Mouse (Mus musculus): ENCODE measurements at regions not wholly inside any gene's neighbourhood (a gene's known extent, or its start where the extent isn't known, plus 50 kb on each side); places are given as distances from the start of the nearest gene placed in this dataset.

- WGBS, result 71% methylated on average over 4 of the region's 4 CpGs
- Histone ChIP-seq H3K4me3 (replicated peaks; ENCODE audit: low read depth, low read length) (no peak overlapping the region), H3K36me3 (ENCODE audit: insufficient read depth, low read length) (no peaks in the 10 kb centered on the region), H3K9me3 (replicated peaks; ENCODE audit: low read length) (no peaks in the 10 kb centered on the region), H3K27ac (no peak overlapping the region), H3K4me2 (ENCODE audit: low read length) (no peak overlapping the region), H3K9ac (ENCODE audit: low read depth, low read length) (no peak overlapping the region), H3K4me1 (replicated peaks; ENCODE audit: insufficient read depth, low read length) (no peaks in the 10 kb centered on the region), H3K27me3 (ENCODE audit: insufficient read depth, low read length) (no peaks in the 10 kb centered on the region)
- ATAC-seq (replicated peaks; ENCODE audit: low FRiP score, low read depth) (no peak), DNase-seq (ENCODE audit: low spot score) (no peak)
- no peak for TF ChIP-seq CTCF (IDR thresholded peaks at IDR 0.05; ENCODE audit: low read depth)
Observed at GRCm38 (mm10) chr10:101321080-101321717, 360.1 kb upstream of the Mgat4c start.

- H3K4me1 ChIP-seq (replicated peaks; ENCODE audit: insufficient read depth, low read length), result no peaks in the 10 kb centered on the region
- H3K27ac ChIP-seq, result no peak overlapping the region
- H3K27me3 ChIP-seq (ENCODE audit: insufficient read depth, low read length), result no peaks in the 10 kb centered on the region
- no peaks in the 10 kb centered on the region for H3K9me3 ChIP-seq (replicated peaks; ENCODE audit: low read length)
- ATAC-seq (replicated peaks; ENCODE audit: low FRiP score, low read depth), result no peak
- no peak overlapping the region for H3K9ac ChIP-seq (ENCODE audit: low read depth, low read length)
- no peak overlapping the region for H3K4me2 ChIP-seq (ENCODE audit: low read length)
- WGBS, result 89% methylated on average over 1 of the region's 1 CpGs
- TF ChIP-seq CTCF (IDR thresholded peaks at IDR 0.05; ENCODE audit: low read depth), result no peak
- H3K4me3 ChIP-seq (replicated peaks; ENCODE audit: low read depth, low read length), result no peak overlapping the region
- no peaks in the 10 kb centered on the region for H3K36me3 ChIP-seq (ENCODE audit: insufficient read depth, low read length)
- DNase-seq (ENCODE audit: low spot score), result no peak
Observed at GRCm38 (mm10) chr10:101324537-101324936, 356.8 kb upstream of the Mgat4c start.

GRCm38 (mm10) chr10:101328545-101328944 is 352.7 kb upstream of the Mgat4c start:
- H3K9ac ChIP-seq (ENCODE audit: low read depth, low read length), result no peak overlapping the region
- no peak for ATAC-seq (replicated peaks; ENCODE audit: low FRiP score, low read depth)
- H3K4me3 ChIP-seq (replicated peaks; ENCODE audit: low read depth, low read length), result no peak overlapping the region
- no peak overlapping the region for H3K4me2 ChIP-seq (ENCODE audit: low read length)
- no peak for DNase-seq (ENCODE audit: low spot score)
- WGBS, result 94% methylated on average over 1 of the region's 1 CpGs
- no peak for TF ChIP-seq CTCF (IDR thresholded peaks at IDR 0.05; ENCODE audit: low read depth)
- H3K27me3 ChIP-seq (ENCODE audit: insufficient read depth, low read length), result no peaks in the 10 kb centered on the region
- H3K27ac ChIP-seq, result no peak overlapping the region
- no peaks in the 10 kb centered on the region for H3K36me3 ChIP-seq (ENCODE audit: insufficient read depth, low read length)
- no peaks in the 10 kb centered on the region for H3K9me3 ChIP-seq (replicated peaks; ENCODE audit: low read length)
- H3K4me1 ChIP-seq (replicated peaks; ENCODE audit: insufficient read depth, low read length), result no peaks in the 10 kb centered on the region

GRCm38 (mm10) chr10:101330109-101330508 is 351.2 kb upstream of the Mgat4c start:
- Histone ChIP-seq H3K4me1 (replicated peaks; ENCODE audit: insufficient read depth, low read length) (no peaks in the 10 kb centered on the region), H3K4me3 (replicated peaks; ENCODE audit: low read depth, low read length) (no peak overlapping the region), H3K9me3 (replicated peaks; ENCODE audit: low read length) (no peaks in the 10 kb centered on the region), H3K27me3 (ENCODE audit: insufficient read depth, low read length) (no peaks in the 10 kb centered on the region), H3K36me3 (ENCODE audit: insufficient read depth, low read length) (no peaks in the 10 kb centered on the region), H3K4me2 (ENCODE audit: low read length) (no peak overlapping the region), H3K27ac (no peak overlapping the region), H3K9ac (ENCODE audit: low read depth, low read length) (no peak overlapping the region)
- 54% methylated on average over 3 of the region's 3 CpGs for WGBS
- TF ChIP-seq CTCF (IDR thresholded peaks at IDR 0.05; ENCODE audit: low read depth), result no peak
- no peak for ATAC-seq (replicated peaks; ENCODE audit: low FRiP score, low read depth)
- DNase-seq (ENCODE audit: low spot score), result peak; percentile 52

- DNase-seq (ENCODE audit: low spot score) (no peak), ATAC-seq (replicated peaks; ENCODE audit: low FRiP score, low read depth) (no peak)
- 86% methylated on average over 1 of the region's 3 CpGs for WGBS
- no peaks in the 10 kb centered on the region for H3K36me3 ChIP-seq (ENCODE audit: insufficient read depth, low read length)
- H3K4me1 ChIP-seq (replicated peaks; ENCODE audit: insufficient read depth, low read length), result no peaks in the 10 kb centered on the region
- no peak overlapping the region for H3K27ac ChIP-seq
- no peak for TF ChIP-seq CTCF (IDR thresholded peaks at IDR 0.05; ENCODE audit: low read depth)
- no peak overlapping the region for H3K9ac ChIP-seq (ENCODE audit: low read depth, low read length)
- no peaks in the 10 kb centered on the region for H3K9me3 ChIP-seq (replicated peaks; ENCODE audit: low read length)
- H3K27me3 ChIP-seq (ENCODE audit: insufficient read depth, low read length), result no peaks in the 10 kb centered on the region
- no peak overlapping the region for H3K4me2 ChIP-seq (ENCODE audit: low read length)
- no peak overlapping the region for H3K4me3 ChIP-seq (replicated peaks; ENCODE audit: low read depth, low read length)
Observed at GRCm38 (mm10) chr10:101335136-101335535, 346.2 kb upstream of the Mgat4c start.

- WGBS, result 71% methylated on average over 3 of the region's 3 CpGs
- no peak overlapping the region for H3K4me3 ChIP-seq (replicated peaks; ENCODE audit: low read depth, low read length)
- no peak overlapping the region for H3K4me2 ChIP-seq (ENCODE audit: low read length)
- no peak overlapping the region for H3K9ac ChIP-seq (ENCODE audit: low read depth, low read length)
- no peaks in the 10 kb centered on the region for H3K36me3 ChIP-seq (ENCODE audit: insufficient read depth, low read length)
- H3K27ac ChIP-seq, result no peak overlapping the region
- ATAC-seq (replicated peaks; ENCODE audit: low FRiP score, low read depth), result no peak
- DNase-seq (ENCODE audit: low spot score), result no peak
- H3K9me3 ChIP-seq (replicated peaks; ENCODE audit: low read length), result no peaks in the 10 kb centered on the region
- H3K27me3 ChIP-seq (ENCODE audit: insufficient read depth, low read length), result no peaks in the 10 kb centered on the region
- no peaks in the 10 kb centered on the region for H3K4me1 ChIP-seq (replicated peaks; ENCODE audit: insufficient read depth, low read length)
- no peak for TF ChIP-seq CTCF (IDR thresholded peaks at IDR 0.05; ENCODE audit: low read depth)
Observed at GRCm38 (mm10) chr10:101339565-101339964, 341.7 kb upstream of the Mgat4c start.

All from kidney, postnatal 0 days (tissue).